Mouse (Mus musculus): ENCODE measurements at regions not wholly inside any gene's neighbourhood (a gene's known extent, or its start where the extent isn't known, plus 50 kb on each side); places are given as distances from the start of the nearest gene placed in this dataset.

DNA sequence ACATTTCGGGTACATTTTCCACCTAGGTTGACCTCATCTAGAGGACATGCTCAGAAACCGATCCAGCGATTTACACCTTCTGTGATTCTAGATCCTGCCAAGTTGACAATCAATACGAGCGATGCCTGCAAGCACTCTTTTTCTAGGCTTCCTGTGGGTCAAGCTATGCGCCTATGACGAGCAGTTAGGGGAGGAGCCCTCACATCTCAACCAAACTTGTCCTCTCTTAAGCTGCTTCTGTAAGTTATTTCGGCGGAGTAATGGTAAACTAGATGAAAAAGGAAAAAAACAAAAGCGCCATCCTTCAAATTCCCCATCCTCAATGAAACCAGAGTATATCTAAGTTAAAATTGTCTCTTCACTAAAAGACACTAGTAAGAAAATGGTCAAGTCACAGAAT lies 858.5 kb downstream of the Zfp704 start:
- no peak for DNase-seq

DNA sequence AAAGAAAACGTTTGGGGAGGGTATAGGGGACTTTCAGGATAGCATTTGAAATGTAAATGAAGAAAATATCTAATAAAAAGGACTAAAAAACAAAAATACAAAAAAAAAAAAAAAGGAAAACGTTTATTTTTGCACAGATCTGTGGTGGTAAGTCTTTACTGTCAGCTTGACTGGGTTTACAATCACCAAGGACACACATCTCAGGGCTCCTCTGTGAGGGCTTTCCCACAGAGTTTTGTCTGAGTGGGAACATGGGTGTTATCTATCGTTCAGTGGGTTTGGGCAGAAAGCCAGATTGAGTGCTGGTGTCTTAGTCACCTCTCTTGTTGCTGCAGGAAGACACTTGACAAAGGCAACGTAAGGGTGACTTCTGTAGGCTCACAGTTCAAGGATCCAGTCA lies 859.0 kb downstream of the Zfp704 start:
- DNase-seq: no peak

DNA sequence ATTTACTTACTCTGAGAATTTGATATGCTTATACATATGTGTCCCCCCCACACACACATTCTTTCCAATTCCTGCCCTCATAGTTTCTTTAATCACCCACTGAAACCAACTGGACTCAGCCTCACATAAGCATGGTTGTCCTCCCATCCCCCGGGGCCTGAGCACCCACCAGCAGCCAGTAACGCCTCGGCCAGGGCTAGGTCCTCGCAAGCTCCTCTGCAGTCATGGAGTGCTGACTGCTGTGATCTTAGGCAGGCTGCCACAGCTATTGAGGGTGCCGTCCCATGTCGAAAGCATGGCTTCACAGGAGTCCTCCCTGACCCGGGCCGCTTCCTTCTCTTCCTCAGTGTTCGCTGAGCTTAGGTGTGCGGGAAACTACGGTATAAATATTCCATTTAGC lies 859.7 kb downstream of the Zfp704 start:
- no peak for DNase-seq

DNA sequence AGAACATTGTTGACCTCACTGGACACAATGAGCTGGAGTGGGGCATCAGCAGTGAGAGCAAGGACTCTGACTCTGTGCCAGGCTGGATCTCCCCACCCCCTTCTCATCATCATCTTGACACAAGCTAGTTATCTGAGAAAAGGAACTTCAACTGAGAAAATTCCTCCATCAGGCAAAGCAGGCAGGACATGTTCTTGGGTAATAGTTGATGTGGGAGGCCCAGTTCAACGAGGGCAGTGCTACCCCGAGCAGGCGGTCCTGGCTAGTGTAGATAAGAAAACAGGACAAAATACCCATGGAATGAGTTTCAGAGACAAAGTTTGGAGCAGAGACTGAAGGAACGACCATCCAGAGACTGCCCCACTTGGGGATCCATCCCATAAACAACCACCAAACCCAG lies 862.7 kb downstream of the Zfp704 start:
- DNase-seq: no peak

DNA sequence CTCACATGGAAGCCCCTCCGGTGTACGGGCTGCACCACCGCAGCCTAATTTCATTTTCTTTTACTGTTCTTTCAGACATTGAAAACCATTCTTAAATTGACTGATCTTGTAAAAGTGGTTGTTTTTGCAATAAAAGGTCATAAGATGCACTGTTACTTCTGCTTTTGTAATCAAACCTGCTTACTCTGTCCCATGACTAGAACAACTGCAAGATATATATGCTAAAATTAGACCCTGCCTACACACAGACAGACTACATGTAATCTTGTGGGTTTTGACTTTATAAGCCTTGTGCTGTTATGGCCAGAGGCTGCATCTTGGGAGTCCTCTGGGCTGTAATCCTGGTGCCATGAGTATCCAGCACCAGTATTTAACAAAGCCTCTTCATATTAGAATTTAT lies 863.2 kb downstream of the Zfp704 start:
- no peak for DNase-seq

DNA sequence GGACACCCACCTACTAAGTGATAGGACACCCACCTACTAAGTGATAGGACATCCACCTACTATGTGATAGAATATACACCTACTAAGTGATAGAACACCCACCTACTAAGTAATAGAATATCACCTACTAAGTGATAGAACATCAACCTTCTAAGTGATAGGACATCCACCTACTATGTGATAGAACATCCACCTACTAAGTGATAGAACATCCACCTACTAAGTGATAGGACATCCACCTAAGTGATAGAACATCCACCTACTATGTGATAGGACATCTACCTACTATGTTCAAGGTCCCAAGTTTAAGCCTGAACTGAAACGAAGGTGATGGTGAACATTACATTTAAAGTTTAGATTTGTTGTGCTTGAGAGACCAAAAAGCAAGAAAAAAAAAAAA lies 863.8 kb downstream of the Zfp704 start:
- no peak for DNase-seq

DNA sequence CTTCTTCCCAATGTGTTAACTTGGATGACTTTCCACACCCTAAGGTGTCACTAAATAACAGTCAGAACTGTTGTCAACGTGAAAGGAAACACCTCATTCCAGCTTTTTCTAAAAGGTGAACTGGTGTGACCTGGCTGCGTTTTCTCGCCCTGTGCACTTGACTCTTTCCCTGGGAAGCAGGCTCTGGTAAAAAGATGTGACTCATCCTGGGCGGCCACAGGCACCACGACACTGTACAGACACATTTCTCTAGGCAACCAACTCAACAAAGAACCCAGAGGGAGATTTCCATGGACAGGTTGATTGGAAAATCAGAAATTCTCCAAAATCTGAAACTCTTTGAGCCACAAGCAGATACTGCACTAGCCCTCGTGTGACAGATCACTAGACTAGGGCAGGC lies 865.0 kb downstream of the Zfp704 start:
- no peak for DNase-seq

DNA sequence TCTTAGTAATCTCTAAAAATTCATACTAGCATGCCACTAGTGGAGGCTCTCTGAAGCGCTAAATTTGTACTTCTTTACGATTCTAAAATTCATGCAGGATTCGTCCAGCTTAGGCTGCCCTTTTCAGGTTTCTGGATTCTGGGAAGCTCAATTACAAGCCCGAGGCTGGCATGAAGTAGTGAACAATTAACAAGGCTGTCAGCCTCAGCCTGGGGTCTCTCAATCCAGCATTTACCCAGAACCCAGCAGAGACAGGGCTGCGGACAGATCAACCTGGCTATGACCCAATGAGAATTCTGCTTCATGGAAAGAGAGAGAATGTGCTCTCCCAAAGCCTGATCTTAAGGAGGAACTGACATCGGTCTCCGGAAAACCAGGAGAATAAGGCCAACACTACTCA lies 866.2 kb downstream of the Zfp704 start:
- DNase-seq: no peak

DNA sequence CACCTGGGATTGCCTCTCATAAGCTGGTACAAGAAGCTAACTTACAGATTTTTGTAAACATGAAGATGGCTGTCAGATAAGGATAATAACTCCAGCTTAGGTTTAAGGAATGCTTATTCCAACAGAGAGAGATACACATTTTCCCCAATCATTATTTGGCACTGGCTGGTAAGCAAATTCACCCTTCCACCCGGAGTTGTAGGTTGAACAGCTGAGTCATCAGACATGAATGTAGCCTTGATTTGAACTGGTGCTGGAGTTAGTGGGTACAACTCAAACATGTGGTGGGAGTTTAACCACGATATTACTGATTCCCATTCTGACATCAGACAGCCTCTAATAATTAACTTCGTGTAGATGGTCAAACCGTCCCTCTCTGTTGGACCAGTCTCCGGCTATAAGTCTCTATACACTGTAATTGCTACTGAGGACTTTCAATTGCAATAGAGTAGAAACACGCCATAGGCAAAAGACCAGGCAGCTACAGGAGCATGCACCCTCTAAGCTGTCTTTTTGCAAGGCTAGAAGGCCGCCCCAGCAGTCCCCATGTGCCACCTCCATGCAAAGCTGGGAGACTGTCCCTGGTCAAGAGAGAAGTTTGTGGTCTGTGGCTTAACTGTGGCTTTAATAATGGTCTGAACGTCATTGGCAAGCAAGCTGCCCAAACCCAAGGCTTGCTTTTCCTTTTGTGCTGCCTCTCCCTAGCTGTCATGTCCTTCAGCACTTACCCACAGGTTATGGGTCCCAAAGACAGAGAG lies 868.4 kb downstream of the Zfp704 start:
- DNase-seq: no peak

DNA sequence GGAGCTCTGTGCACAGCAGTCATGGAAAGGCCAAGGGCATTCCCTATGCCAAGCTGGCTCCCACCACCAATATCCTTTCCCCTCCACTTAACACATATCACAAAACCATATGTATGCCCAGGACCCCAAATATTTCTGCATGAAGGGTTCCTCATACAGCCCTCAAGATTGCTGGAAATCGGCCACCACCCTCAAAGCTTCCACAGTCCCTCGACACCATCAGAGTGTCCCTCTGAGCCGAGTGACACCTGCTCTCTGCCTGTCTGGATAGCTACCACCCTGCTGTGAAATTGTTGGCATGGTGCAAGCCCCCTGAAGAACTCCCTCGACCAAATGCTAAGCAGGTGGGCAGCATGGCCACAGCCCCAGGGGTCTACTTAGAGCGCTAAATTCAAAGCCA lies 869.2 kb downstream of the Zfp704 start:
- no peak for DNase-seq

DNA sequence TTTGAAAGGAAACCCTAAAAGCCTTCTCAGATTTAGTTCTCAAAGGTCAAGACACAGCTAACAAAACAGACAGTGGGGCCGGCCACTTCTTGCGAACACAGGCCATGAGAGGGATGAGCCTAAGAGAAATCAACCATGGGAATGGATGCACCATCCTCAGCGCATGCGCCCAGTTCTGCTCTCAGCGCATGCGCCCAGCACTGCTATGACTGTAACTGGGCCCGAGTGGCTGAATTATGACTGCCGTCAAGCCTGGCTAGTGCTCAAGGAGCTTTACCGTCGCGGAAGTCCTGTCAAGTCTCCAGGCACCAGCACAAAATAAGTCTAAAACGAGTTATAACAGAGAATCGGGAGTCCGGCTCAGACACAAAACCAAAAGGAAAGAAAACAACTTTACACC lies 870.6 kb downstream of the Zfp704 start:
- DNase-seq: no peak

DNA sequence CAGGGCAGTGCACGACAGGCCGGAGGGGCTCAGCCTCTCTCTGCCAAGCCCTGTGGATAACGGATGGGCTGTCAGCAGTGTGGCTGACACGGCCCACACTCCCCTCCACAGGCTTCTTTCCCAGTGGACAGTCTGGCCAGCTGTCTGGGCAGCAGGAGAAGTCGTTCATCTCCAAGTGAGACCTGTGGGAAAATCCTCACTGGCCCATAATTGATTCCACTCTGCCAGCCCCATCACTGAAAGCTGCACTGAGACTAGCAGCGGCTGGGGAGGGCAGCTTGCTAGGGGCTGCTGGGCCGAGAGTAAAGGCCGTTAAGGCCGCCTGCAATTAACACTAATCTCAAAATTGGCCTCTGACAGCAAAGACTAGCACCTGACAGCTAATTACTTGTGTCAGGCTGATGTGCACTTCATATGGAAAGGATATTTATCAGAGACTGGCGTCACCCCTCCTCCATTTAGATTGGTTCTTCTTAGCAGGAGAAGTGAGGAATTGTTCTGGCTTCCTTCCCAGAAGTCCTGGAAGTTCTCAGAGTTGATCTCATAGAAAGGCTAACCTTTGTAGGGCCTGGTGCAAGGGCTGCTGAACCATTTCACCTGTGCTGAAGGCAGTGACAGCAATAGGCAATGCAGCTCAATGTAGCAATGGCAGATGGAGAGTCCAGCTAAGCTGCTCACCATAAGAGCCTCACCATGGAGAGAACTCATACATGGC lies 873.5 kb downstream of the Zfp704 start:
- DNase-seq: peak; percentile 50

DNA sequence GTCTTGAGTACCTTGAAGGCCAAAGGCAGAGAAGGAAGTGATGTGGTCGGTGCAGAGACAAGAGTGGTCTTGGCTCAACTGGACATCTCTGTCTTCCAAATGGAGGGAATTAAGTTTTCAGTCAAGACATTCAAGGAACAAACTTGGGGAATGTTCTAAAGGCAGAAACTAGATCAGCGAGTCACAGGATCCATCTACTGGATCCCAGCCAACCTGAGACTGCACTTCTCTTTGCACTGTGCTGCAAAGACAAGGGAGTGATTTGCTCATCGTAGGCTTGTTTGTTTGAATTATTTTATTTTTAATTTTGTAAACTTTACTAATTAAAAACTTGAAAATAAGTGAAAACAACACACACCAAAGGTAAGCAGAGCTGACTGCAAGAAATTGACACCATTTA lies 875.8 kb downstream of the Zfp704 start:
- no peak for DNase-seq

DNA sequence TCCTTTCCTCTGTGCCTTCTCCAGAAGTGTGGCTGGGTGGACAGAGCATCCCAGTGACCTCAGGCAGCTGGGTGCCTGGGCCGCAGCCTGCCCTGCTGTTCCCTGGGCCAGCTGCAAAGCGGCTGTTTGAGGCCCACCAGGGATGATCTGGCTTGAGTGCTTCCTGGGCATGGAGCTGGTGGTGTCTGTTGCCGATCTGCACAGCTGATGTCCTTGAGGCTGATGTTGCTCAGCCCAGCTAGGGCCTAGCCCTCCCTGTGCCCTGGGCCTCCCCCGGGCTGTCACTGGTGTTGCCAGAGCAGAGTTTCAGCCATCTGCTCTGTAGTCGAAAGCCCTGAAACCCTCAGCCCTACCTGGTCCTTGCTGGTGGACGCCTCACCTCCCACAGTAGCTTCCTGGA lies 878.5 kb downstream of the Zfp704 start:
- DNase-seq: no peak

DNA sequence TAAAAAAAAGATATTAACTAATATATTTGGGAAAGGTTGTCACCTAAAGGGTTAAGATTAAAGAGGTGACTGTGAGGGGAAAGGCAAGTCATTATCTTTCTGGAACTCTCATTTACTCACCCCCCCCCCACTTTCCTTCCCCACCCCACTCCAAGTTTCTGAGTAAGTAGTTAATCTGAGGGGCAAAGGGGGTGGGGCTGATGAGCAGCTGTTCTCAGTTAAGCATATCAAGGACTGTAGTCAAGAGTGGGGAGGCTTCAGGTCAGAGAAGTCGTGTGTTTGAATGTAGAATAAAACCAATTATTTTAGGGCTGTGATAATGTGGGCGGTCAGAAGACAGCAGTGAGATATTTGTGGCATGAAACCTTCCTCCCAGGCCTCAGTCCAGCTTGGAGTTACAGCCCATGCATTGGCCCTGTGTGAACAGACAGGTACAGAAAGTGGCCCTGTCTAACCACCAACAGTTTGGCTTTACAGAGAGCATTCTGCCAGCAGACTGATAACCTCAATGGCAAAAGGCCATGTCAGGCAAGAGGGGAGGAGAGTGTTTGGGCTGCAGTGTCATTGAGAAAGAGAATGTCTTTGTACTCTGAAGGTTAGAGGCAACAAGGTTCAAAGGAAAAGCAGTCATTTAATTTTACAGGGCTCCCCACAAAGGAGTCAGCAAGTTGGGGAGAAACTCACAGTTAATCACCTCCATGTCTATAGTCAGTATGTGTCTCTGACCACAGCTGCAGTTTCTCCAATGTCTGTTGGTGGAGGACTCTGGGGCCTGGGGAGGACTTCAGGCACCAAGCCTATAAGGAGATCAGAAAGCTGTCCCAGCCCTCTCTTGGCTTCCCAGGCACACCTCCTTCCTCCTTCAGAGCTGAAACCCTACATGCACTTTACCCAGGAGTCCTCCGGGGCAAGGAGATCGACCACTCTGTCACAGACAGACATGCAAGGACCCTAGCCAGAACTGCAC lies 888.0 kb downstream of the Zfp704 start:
- no peak for DNase-seq

DNA sequence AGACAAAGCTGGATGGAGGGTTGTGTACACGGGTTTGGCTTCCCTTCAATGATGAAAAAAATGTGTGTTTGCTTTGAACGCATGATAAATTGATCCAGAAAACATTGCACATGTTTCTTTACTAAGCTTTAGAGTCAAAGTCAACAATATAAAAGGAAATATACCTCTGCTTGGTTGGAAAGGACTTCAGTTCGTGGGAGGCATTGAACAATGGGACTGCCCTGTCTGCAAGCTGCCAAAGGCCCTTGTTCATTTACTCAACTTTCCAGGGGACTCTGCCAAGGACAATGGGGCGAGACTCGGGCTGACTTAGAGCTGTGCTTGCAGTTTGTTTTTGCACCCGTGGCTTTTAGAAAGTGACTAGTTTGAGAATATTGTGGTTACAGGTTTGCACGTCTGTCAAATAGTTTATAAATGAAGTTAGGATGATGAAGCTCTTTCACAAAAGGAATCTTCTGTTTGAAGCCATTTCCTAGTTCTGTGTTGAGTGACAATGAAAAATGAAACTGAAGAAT lies 889.2 kb downstream of the Zfp704 start:
- DNase-seq: no peak

DNA sequence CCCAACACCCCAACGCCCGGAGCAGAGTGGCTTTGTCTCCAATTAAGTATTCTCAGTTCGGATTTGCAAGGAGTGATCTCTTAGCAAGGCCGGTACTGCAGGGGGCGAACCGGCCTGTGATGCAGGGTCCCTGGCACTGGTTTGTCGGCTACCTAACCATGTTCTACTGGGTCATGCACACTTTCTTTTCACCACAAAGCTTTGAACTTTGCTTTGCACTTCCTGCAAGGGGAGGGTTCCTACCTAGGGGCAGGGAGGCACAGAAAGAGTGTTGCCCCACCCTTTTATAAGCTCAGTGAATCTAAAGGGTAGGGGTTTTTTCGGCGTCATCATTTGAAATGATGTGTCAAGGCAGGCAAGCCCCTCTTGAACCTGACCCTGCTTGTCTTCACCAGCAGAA lies 891.7 kb downstream of the Zfp704 start:
- no peak for DNase-seq

DNA sequence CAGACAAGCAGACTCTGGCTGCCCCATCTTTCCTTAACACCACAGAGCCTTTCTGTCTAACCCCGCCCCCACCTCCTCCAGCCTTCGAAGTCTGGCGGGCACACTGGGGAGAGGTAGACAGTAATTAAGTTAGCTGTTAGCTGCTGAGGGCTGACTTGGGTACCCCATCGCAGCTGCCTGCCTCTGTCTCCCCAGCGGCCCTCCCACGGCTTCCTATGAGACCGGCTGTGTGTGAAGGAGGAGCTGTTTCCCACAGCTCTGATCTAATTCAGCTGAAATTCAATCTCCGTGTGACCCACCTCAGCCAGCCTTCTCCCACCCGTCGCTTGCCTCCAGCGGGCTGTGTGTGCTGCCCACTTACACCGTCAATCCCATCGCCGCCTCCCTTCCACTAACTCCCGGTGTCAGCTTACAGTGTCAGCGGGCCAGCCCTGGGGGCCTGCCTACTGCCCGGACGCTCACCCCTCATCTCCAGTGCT lies 892.5 kb downstream of the Zfp704 start:
- peak; percentile 11 for DNase-seq
